Mouse (Mus musculus) testis, adult 2 months (tissue): ENCODE results near the gene Mgea5.

Experiments
- CTCF ChIP-seq: fragments of 200-500 bp; IDR thresholded peaks from 2 replicates; pipeline ENCODE4 v1.5.1; 2012; ENCODE audit warnings: low read depth, mild to moderate bottlenecking, inconsistent platforms, low read length, moderate library complexity; ENCODE audit not compliant: control insufficient read depth, insufficient read depth, insufficient replicate concordance
- POLR2A ChIP-seq: fragments of 200-500 bp; IDR thresholded peaks from 2 replicates; pipeline ENCODE4 v1.6.1; 2012; ENCODE audit warnings: low read depth, mild to moderate bottlenecking, inconsistent platforms, low read length, moderate library complexity; ENCODE audit not compliant: control insufficient read depth

GRCm38 (mm10) chr19:45747028-45747867 is 36.4 kb downstream of the Mgea5 start:
- TF ChIP-seq CTCF (peak; percentile 78; the same call in 1 of the 2 replicates), POLR2A (no peak)
